Mouse (Mus musculus) bone marrow, adult 2 months (tissue): ENCODE data around the gene Vmn1r20.

Experiments
- CTCF ChIP-seq: fragments of 200-500 bp; IDR thresholded peaks from 2 replicates; pipeline ENCODE4 v1.5.1; 2011; ENCODE audit warnings: low read length, control low read depth; ENCODE audit not compliant: control insufficient read depth, insufficient read depth
- POLR2A ChIP-seq: fragments of 200-500 bp; IDR thresholded peaks from 2 replicates; pipeline ENCODE4 v1.6.1; 2011; ENCODE audit warnings: low read depth, mild to moderate bottlenecking, control low read depth, low read length, borderline replicate concordance; ENCODE audit not compliant: control insufficient read depth

- TF ChIP-seq CTCF (no peak), POLR2A (no peak)
These were observed 33.0 kb upstream of the Vmn1r20 start, which contains the start of gene Vmn1r18 for GRCm38 (mm10) chr6:57395683-57396082.
